Mouse (Mus musculus) hindbrain, embryonic 15.5 days (tissue): ENCODE data around the gene Prtn3. TPM values are rescaled to one million over a fixed set of nuclear protein-coding genes. Genes with fewer than 3 reads are reported as not detected.

Source experiments
- ATAC-seq: fragments of 200-750 bp; cut with Nextera tagmentation; 2 replicates; pipeline ENCODE4 v1.8.0; 2017; ENCODE audit warnings: low read depth, moderate number of reproducible peaks, moderate TSS enrichment; ENCODE audit not compliant: low FRiP score
- H3K27ac ChIP-seq: fragments of 300-500 bp; sonication (generic); replicated peaks from 2 replicates; pipeline ENCODE4 v1.5.1; 2015; ENCODE audit warnings: mild to moderate bottlenecking, inconsistent platforms
- H3K27me3 ChIP-seq: fragments of 300-500 bp; sonication (generic); 2 replicates; pipeline ENCODE4 v1.6.1; 2015; ENCODE audit warnings: control low read depth, inconsistent platforms
- H3K36me3 ChIP-seq: fragments of 300-500 bp; sonication (generic); 2 replicates; pipeline ENCODE4 v1.6.1; 2015; ENCODE audit warnings: control low read depth, inconsistent platforms
- H3K4me1 ChIP-seq: fragments of 300-500 bp; sonication (generic); replicated peaks from 2 replicates; pipeline ENCODE4 v1.6.1; 2015; ENCODE audit warnings: control low read depth, inconsistent platforms
- H3K4me2 ChIP-seq: fragments of 300-500 bp; sonication (generic); 2 replicates; pipeline ENCODE4 v1.6.1; 2015; ENCODE audit warnings: moderate library complexity, mild to moderate bottlenecking, inconsistent platforms
- H3K4me3 ChIP-seq: fragments of 300-500 bp; sonication (generic); 2 replicates; pipeline ENCODE4 v1.5.1; 2015; ENCODE audit warnings: mild to moderate bottlenecking, inconsistent platforms
- H3K9ac ChIP-seq: fragments of 300-500 bp; sonication (generic); 2 replicates; pipeline ENCODE4 v1.6.1; 2015; ENCODE audit warnings: inconsistent platforms
- H3K9me3 ChIP-seq: fragments of 300-500 bp; sonication (generic); 2 replicates; pipeline ENCODE4 v1.6.1; 2016; ENCODE audit warnings: control low read depth, inconsistent platforms
- WGBS: fragments of 180-500 bp; shearing (Covaris S2); methylation state at CpG from one replicate; pipeline ENCODE4 v1.1.7; 2015; 5-methylcytosine and 5-hydroxymethylcytosine counted together
- polyA plus RNA-seq: library from polyadenylated mRNA; unstranded; fragments of >200 nt; fragmentation: Nextera tagmentation; extraction: Ambion mirVana; gene quantifications from 2 replicates; pipeline ENCODE4 v1.2.1, GENCODE M21; 2015

The Prtn3 gene
- polyA plus RNA-seq, 1 experiment from 2014 or later: 11.0 TPM

GRCm38 (mm10) chr10:79865189-79865601 lies 9.1 kb upstream of the Prtn3 start:
- Histone ChIP-seq H3K9ac (no peak overlapping the region), H3K36me3 (peaks cover 65% of the 10 kb centered on the region), H3K27ac (peak overlapping the region; percentile 41), H3K4me3 (no peak overlapping the region), H3K4me2 (no peak overlapping the region), H3K4me1 (peaks cover 34% of the 10 kb centered on the region), H3K27me3 (no peaks in the 10 kb centered on the region), H3K9me3 (no peaks in the 10 kb centered on the region)
- WGBS: 57% methylated on average over 12 of the region's 12 CpGs
- ATAC-seq: no peak

- Histone ChIP-seq H3K9ac (no peak overlapping the region), H3K4me3 (no peak overlapping the region), H3K36me3 (peaks cover 58% of the 10 kb centered on the region), H3K9me3 (no peaks in the 10 kb centered on the region), H3K27ac (peak overlapping the region; percentile 41; the same call in 1 of the 2 replicates), H3K4me1 (peaks cover 38% of the 10 kb centered on the region), H3K4me2 (no peak overlapping the region), H3K27me3 (no peaks in the 10 kb centered on the region)
- no peak for ATAC-seq
- WGBS: 69% methylated on average over 19 of the region's 19 CpGs
Observed at GRCm38 (mm10) chr10:79865801-79866295, 8.4 kb upstream of the Prtn3 start.

DNA sequence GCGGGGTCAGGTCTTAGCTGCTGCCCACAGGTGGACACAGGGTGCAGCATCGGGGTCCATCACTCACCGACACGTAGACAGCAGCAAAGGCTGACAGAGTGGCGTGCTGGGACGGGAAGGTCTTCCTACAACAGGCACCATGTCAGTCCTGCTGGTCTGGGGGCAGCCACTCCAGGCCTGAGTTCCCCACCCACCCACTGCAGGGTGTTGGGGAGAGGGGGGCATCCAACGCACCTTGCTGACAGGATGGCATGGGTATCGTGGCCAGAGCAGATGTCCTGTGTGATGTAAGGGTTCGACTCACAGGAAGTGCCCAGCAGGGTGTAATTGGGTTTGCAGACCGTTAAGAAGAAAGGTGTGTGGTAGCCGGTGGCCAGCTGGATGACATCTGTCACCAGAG lies 7.7 kb upstream of the Prtn3 start:
- H3K4me2 ChIP-seq: no peak overlapping the region
- ATAC-seq: no peak
- H3K4me3 ChIP-seq: no peak overlapping the region
- no peaks in the 10 kb centered on the region for H3K9me3 ChIP-seq
- peaks cover 42% of the 10 kb centered on the region for H3K4me1 ChIP-seq
- H3K36me3 ChIP-seq: peaks cover 55% of the 10 kb centered on the region
- no peaks in the 10 kb centered on the region for H3K27me3 ChIP-seq
- H3K27ac ChIP-seq: no peak overlapping the region
- WGBS: 72% methylated on average over 11 of the region's 11 CpGs
- H3K9ac ChIP-seq: no peak overlapping the region

- Histone ChIP-seq H3K4me1 (peaks cover 48% of the 10 kb centered on the region), H3K27me3 (no peaks in the 10 kb centered on the region), H3K27ac (no peak overlapping the region), H3K4me3 (peak overlapping the region; percentile 67), H3K36me3 (peaks cover 11% of the 10 kb centered on the region; the same call in 1 of the 2 replicates), H3K4me2 (peak overlapping the region; percentile 74), H3K9me3 (no peaks in the 10 kb centered on the region), H3K9ac (no peak overlapping the region)
- WGBS: 88% methylated on average over 8 of the region's 8 CpGs
- no peak for ATAC-seq
Observed at GRCm38 (mm10) chr10:79871845-79872244, 2.4 kb upstream of the Prtn3 start.

DNA sequence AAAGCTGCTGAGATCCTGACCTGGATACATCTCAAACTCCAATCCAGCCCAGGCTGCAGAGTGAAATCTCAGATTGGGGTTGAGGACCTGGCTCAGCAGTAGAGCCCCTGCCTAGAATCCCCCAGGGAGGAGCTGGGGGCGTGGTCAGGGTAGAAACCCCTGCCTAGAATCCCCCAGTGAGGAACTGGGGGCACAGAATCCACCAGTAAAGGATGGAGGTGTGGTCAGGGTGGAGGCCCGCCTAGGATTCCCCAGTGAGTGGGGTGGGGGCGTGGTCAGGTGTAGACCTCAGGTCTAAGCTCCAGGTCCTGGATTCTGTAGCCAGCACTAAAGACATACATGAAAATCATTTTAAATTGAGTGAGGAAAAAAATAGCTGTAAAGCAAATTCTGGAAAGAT lies 1.4 kb upstream of the Prtn3 start:
- Histone ChIP-seq H3K4me1 (peaks cover 42% of the 10 kb centered on the region), H3K36me3 (peaks cover 7% of the 10 kb centered on the region; the same call in 1 of the 2 replicates), H3K4me3 (peak overlapping the region; percentile 67), H3K27ac (peak overlapping the region; percentile 96), H3K9ac (peak overlapping the region; percentile 91), H3K27me3 (no peaks in the 10 kb centered on the region), H3K9me3 (no peaks in the 10 kb centered on the region), H3K4me2 (peak overlapping the region; percentile 74)
- WGBS: 42% methylated on average over 3 of the region's 3 CpGs
- no peak for ATAC-seq

GRCm38 (mm10) chr10:79873313-79873712 lies 963 bp upstream of the Prtn3 start:
- Histone ChIP-seq H3K4me1 (peaks cover 42% of the 10 kb centered on the region), H3K27ac (peak overlapping the region; percentile 96), H3K36me3 (peaks cover 6% of the 10 kb centered on the region; the same call in 1 of the 2 replicates), H3K9ac (peak overlapping the region; percentile 91), H3K4me3 (peak overlapping the region; percentile 67), H3K27me3 (no peaks in the 10 kb centered on the region), H3K9me3 (no peaks in the 10 kb centered on the region), H3K4me2 (peak overlapping the region; percentile 74)
- WGBS: 3% methylated on average over 6 of the region's 6 CpGs
- peak; percentile 12; the same call in 1 of the 2 replicates for ATAC-seq

GRCm38 (mm10) chr10:79873715-79874289 lies 474 bp upstream of the Prtn3 start:
- peak; percentile 0; the same call in 1 of the 2 replicates for ATAC-seq
- Histone ChIP-seq H3K27ac (peak overlapping the region; percentile 96), H3K4me3 (peak overlapping the region; percentile 67), H3K4me1 (peaks cover 42% of the 10 kb centered on the region), H3K9ac (peak overlapping the region; percentile 91), H3K4me2 (peak overlapping the region; percentile 74), H3K36me3 (0 out of 2 replicates have a peak, but pooled peaks cover 4% of the 10 kb centered on the region), H3K27me3 (no peaks in the 10 kb centered on the region), H3K9me3 (no peaks in the 10 kb centered on the region)
- 2% methylated on average over 26 of the region's 26 CpGs for WGBS

DNA sequence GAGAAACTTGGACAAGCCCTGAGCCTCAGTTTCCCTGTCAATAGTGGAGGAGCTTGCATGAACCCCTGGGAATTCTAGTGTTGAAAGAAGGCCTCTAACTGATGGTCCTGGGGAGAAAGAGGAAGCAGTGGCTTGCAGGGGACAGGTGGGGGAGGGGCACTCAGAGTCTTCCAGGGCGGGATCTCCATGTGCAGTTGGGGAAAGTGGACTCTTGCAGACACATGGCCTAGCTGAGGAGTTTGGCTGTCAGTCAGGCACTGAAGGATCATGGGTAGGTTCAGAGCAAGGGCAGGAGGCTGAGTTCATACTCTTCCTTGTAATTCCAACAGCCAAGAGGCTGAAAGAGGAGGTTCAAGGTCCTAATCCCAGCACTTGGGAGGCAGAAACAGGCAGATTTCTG lies 2.9 kb downstream of the Prtn3 start:
- Histone ChIP-seq H3K27ac (no peak overlapping the region), H3K4me1 (peaks cover 21% of the 10 kb centered on the region), H3K4me2 (no peak overlapping the region), H3K27me3 (peaks cover 10% of the 10 kb centered on the region), H3K9ac (no peak overlapping the region), H3K9me3 (no peaks in the 10 kb centered on the region), H3K4me3 (no peak overlapping the region), H3K36me3 (no peaks in the 10 kb centered on the region)
- no peak for ATAC-seq
- 71% methylated on average over 1 of the region's 1 CpGs for WGBS

- Histone ChIP-seq H3K27ac (no peak overlapping the region), H3K4me3 (no peak overlapping the region), H3K4me2 (no peak overlapping the region), H3K27me3 (peaks cover 16% of the 10 kb centered on the region), H3K9me3 (no peaks in the 10 kb centered on the region), H3K4me1 (peaks cover 21% of the 10 kb centered on the region), H3K9ac (no peak overlapping the region), H3K36me3 (no peaks in the 10 kb centered on the region)
- ATAC-seq: no peak
- WGBS: 31% methylated on average over 12 of the region's 12 CpGs
Observed at GRCm38 (mm10) chr10:79877757-79878156, 3.5 kb downstream of the Prtn3 start.

DNA sequence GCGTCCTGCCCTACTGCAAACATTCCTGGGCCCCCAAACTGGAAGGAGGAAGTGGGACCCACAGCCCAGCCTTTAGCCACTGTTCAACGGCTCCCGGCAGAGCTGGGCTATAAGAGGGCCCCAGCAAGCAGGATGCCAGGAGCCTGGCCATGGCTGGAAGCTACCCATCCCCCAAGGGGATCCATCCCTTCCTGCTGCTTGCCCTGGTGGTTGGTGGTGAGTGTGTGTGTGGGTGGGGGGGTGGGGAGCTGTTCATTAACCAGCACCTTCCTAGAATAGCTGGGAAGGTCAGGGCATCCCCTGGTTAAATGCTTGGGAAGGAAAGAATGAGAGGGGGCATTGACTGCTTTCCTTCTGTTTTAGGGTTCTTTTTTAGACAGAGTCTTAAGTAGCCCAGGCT lies 5.3 kb downstream of the Prtn3 start:
- Histone ChIP-seq H3K4me3 (no peak overlapping the region), H3K4me2 (no peak overlapping the region), H3K27me3 (peaks cover 18% of the 10 kb centered on the region), H3K9me3 (no peaks in the 10 kb centered on the region), H3K36me3 (no peaks in the 10 kb centered on the region), H3K4me1 (peaks cover 18% of the 10 kb centered on the region), H3K27ac (no peak overlapping the region), H3K9ac (no peak overlapping the region)
- no peak for ATAC-seq
- WGBS: 27% methylated on average over 3 of the region's 3 CpGs

DNA sequence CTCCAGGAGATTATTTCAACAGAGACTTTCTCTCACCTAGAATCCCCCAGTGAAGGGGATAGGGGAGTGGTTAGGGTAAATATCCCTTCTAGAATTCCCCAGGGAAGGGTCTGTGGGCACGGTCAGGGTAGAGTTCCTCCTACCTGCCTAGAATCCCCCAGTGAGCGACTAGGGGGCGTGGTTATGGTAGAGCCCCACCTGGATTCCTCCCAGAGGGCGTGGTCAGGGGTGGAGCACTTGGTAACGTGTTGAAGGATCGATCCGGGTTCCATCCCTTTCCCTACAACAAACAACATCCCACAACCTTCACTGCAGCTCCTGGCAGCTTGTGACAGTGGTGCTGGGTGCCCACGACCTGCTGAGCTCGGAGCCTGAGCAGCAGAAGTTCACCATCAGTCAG lies 6.4 kb downstream of the Prtn3 start:
- Histone ChIP-seq H3K27me3 (peaks cover 18% of the 10 kb centered on the region), H3K4me1 (peaks cover 10% of the 10 kb centered on the region), H3K9me3 (no peaks in the 10 kb centered on the region), H3K4me2 (no peak overlapping the region), H3K36me3 (no peaks in the 10 kb centered on the region), H3K4me3 (no peak overlapping the region), H3K27ac (no peak overlapping the region), H3K9ac (no peak overlapping the region)
- ATAC-seq: no peak
- 21% methylated on average over 9 of the region's 9 CpGs for WGBS

DNA sequence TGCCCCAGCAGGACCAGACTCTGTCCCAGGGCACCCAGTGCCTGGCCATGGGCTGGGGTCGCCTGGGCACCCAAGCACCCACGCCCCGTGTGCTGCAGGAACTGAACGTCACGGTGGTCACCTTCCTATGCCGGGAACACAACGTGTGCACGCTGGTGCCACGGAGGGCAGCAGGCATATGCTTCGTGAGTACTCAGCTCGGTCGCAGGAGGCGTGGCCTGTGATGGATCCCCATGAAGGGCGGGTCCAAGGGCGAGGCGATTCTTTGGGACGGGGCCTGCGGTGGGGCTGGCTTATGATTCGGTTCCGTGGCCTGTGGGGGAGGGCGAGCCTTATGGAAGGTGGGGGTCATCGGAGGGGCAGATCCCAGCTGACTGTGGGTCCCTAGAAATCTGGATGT lies 7.7 kb downstream of the Prtn3 start:
- H3K4me2 ChIP-seq: peak overlapping the region; percentile 35
- no peak overlapping the region for H3K9ac ChIP-seq
- WGBS: 8% methylated on average over 22 of the region's 22 CpGs
- no peaks in the 10 kb centered on the region for H3K36me3 ChIP-seq
- no peak overlapping the region for H3K4me3 ChIP-seq
- ATAC-seq: no peak
- peaks cover 18% of the 10 kb centered on the region for H3K27me3 ChIP-seq
- H3K4me1 ChIP-seq: peaks cover 10% of the 10 kb centered on the region
- H3K9me3 ChIP-seq: no peaks in the 10 kb centered on the region
- H3K27ac ChIP-seq: no peak overlapping the region
